Mouse (Mus musculus) kidney, embryonic 15.5 days (tissue): Measurements from ENCODE around the gene Tefm. TPM values are rescaled to one million over a fixed set of nuclear protein-coding genes. Genes with fewer than 3 reads are reported as not detected.
"Not testable (repeated sequence)": the region's sequence is repeated elsewhere in the genome, so short reads cannot be mapped to it uniquely, and the experiment has no call there.

Experiments
- ATAC-seq: fragments of 200-750 bp; cut with Nextera tagmentation; replicated peaks from 2 replicates; pipeline ENCODE4 v1.8.0; 2017; ENCODE audit warnings: moderate TSS enrichment; ENCODE audit not compliant: low FRiP score
- H3K27ac ChIP-seq: fragments of 300-500 bp; sonication (generic); 2 replicates; pipeline ENCODE4 v1.5.1; 2015; ENCODE audit warnings: mild to moderate bottlenecking, inconsistent platforms
- H3K27me3 ChIP-seq: fragments of 300-500 bp; sonication (generic); 2 replicates; pipeline ENCODE4 v1.6.1; 2015; ENCODE audit warnings: inconsistent platforms
- H3K36me3 ChIP-seq: fragments of 300-500 bp; sonication (generic); 2 replicates; pipeline ENCODE4 v1.6.1; 2015; ENCODE audit warnings: inconsistent platforms
- H3K4me1 ChIP-seq: fragments of 300-500 bp; sonication (generic); 2 replicates; pipeline ENCODE4 v1.6.1; 2015; ENCODE audit warnings: inconsistent platforms
- H3K4me2 ChIP-seq: fragments of 300-500 bp; sonication (generic); 2 replicates; pipeline ENCODE4 v1.6.1; 2015; ENCODE audit warnings: moderate library complexity, mild to moderate bottlenecking, inconsistent platforms
- H3K4me3 ChIP-seq: fragments of 300-500 bp; sonication (generic); replicated peaks from 2 replicates; pipeline ENCODE4 v1.5.1; 2015; ENCODE audit warnings: mild to moderate bottlenecking, inconsistent platforms
- H3K9ac ChIP-seq: fragments of 300-500 bp; sonication (generic); 2 replicates; pipeline ENCODE4 v1.6.1; 2015; ENCODE audit warnings: mild to moderate bottlenecking, inconsistent platforms
- H3K9me3 ChIP-seq: fragments of 300-500 bp; sonication (generic); replicated peaks from 2 replicates; pipeline ENCODE4 v1.6.1; 2016; ENCODE audit warnings: inconsistent platforms
- WGBS: fragments of 180-500 bp; shearing (Covaris S2); methylation state at CpG from one replicate; pipeline ENCODE4 v1.1.7; 2015; ENCODE audit warnings: mixed read lengths; 5-methylcytosine and 5-hydroxymethylcytosine counted together
- polyA plus RNA-seq: library from polyadenylated mRNA; unstranded; fragments of >200 nt; fragmentation: Nextera tagmentation; extraction: Ambion mirVana; gene quantifications from 2 replicates; pipeline ENCODE4 v1.2.1, GENCODE M21; 2015

The Tefm gene
- 36.3 and 36.8 TPM in 2 replicates for polyA plus RNA-seq

- peak within 1 kb of the TSS; percentile 78 for H3K4me2 ChIP-seq
- peaks cover 17% of the 10 kb centered on the region for H3K4me1 ChIP-seq
- peak within 1 kb of the TSS; percentile 94 for H3K4me3 ChIP-seq
- H3K36me3 ChIP-seq, result peaks cover 28% of the 10 kb centered on the region
- ATAC-seq, result peak; percentile 91
- WGBS, result under 1% methylated on average over 40 of the region's 40 CpGs
- H3K27me3 ChIP-seq, result no peaks in the 10 kb centered on the region
- no peaks in the 10 kb centered on the region for H3K9me3 ChIP-seq
- H3K9ac ChIP-seq, result peak within 1 kb of the TSS; percentile 85
- peak within 1 kb of the TSS; percentile 96 for H3K27ac ChIP-seq
Observed at GRCm38 (mm10) chr11:80141825-80142521, at the start of gene Tefm. Gene Tefm (minus strand): TSS chr11:80142175.

- 0 out of 2 replicates have a peak, but pooled peaks cover 2% of the 10 kb centered on the region for H3K4me1 ChIP-seq
- H3K9ac ChIP-seq, result no peak overlapping the region
- WGBS, result 58% methylated on average over 4 of the region's 4 CpGs
- H3K4me2 ChIP-seq, result no peak overlapping the region
- no peak overlapping the region for H3K27ac ChIP-seq
- no peaks in the 10 kb centered on the region for H3K27me3 ChIP-seq
- peaks cover 25% of the 10 kb centered on the region for H3K36me3 ChIP-seq
- ATAC-seq, result no peak
- no peak overlapping the region for H3K4me3 ChIP-seq
- no peaks in the 10 kb centered on the region for H3K9me3 ChIP-seq
Observed at GRCm38 (mm10) chr11:80190280-80190679, 48.3 kb upstream of the Tefm start.

- not testable (repeated sequence) for H3K36me3 ChIP-seq, H3K27me3 ChIP-seq, H3K27ac ChIP-seq, H3K4me3 ChIP-seq, H3K4me1 ChIP-seq, ATAC-seq, H3K9me3 ChIP-seq, H3K9ac ChIP-seq
- WGBS, result 67% methylated on average over 5 of the region's 5 CpGs
- H3K4me2 ChIP-seq, result peak overlapping the region; percentile 73; the same call in 1 of the 2 replicates
Observed at GRCm38 (mm10) chr11:80185441-80185976, 43.5 kb upstream of the Tefm start.

GRCm38 (mm10) chr11:80184531-80185071, 42.6 kb upstream of the Tefm start:
- 88% methylated on average over 6 of the region's 6 CpGs for WGBS

GRCm38 (mm10) chr11:80183705-80184255, 41.8 kb upstream of the Tefm start, which contains the start of gene Rnf135:
Gene Rnf135 (plus strand): TSS chr11:80183851.
- H3K27ac ChIP-seq, result peak within 1 kb of the TSS; percentile 92
- peak within 1 kb of the TSS; percentile 73 for H3K4me2 ChIP-seq
- H3K36me3 ChIP-seq, result no peaks in the 10 kb centered on the region
- under 1% methylated on average over 33 of the region's 33 CpGs for WGBS
- peak; percentile 95 for ATAC-seq
- no peaks in the 10 kb centered on the region for H3K9me3 ChIP-seq
- no peaks in the 10 kb centered on the region for H3K27me3 ChIP-seq
- H3K4me3 ChIP-seq, result peak within 1 kb of the TSS; percentile 77
- peak within 1 kb of the TSS; percentile 66 for H3K9ac ChIP-seq
- peaks cover 8% of the 10 kb centered on the region; the same call in 1 of the 2 replicates for H3K4me1 ChIP-seq

More at GRCm38 (mm10) chr11:80184531-80185071, 42.6 kb upstream of the Tefm start:
- Histone ChIP-seq H3K4me3 (peak overlapping the region; percentile 77), H3K4me1 (peaks cover 8% of the 10 kb centered on the region; the same call in 1 of the 2 replicates), H3K36me3 (peaks cover under 1% of the 10 kb centered on the region; the same call in 1 of the 2 replicates), H3K4me2 (peak overlapping the region; percentile 73), H3K9me3 (no peaks in the 10 kb centered on the region), H3K27me3 (no peaks in the 10 kb centered on the region), H3K27ac (peak overlapping the region; percentile 92), H3K9ac (peak overlapping the region; percentile 66)
- no peak for ATAC-seq

GRCm38 (mm10) chr11:80183054-80183704, 41.2 kb upstream of the Tefm start:
- H3K4me1 ChIP-seq, H3K27me3 ChIP-seq, H3K9me3 ChIP-seq, H3K36me3 ChIP-seq: not testable (repeated sequence)
- H3K4me3 ChIP-seq, result peak overlapping the region; percentile 77
- WGBS, result 44% methylated on average over 12 of the region's 12 CpGs
- peak overlapping the region; percentile 92 for H3K27ac ChIP-seq
- H3K4me2 ChIP-seq, result peak overlapping the region; percentile 73
- H3K9ac ChIP-seq, result peak overlapping the region; percentile 66; the same call in 1 of the 2 replicates
- peak; percentile 68 for ATAC-seq

- WGBS, result 66% methylated on average over 5 of the region's 5 CpGs
- ATAC-seq, result no peak
- H3K27me3 ChIP-seq, result no peaks in the 10 kb centered on the region
- H3K27ac ChIP-seq, result no peak overlapping the region
- H3K9me3 ChIP-seq, result no peaks in the 10 kb centered on the region
- H3K4me2 ChIP-seq, result no peak overlapping the region
- no peaks in the 10 kb centered on the region for H3K36me3 ChIP-seq
- H3K4me3 ChIP-seq, result no peak overlapping the region
- H3K4me1 ChIP-seq, result peaks cover 17% of the 10 kb centered on the region; the same call in 1 of the 2 replicates
- H3K9ac ChIP-seq, result no peak overlapping the region
Observed at GRCm38 (mm10) chr11:80181021-80181749, 39.2 kb upstream of the Tefm start.

GRCm38 (mm10) chr11:80178316-80178715, 36.3 kb upstream of the Tefm start:
- Histone ChIP-seq H3K27me3 (no peaks in the 10 kb centered on the region), H3K4me1 (peaks cover 9% of the 10 kb centered on the region; the same call in 1 of the 2 replicates), H3K27ac (no peak overlapping the region), H3K9me3 (no peaks in the 10 kb centered on the region), H3K4me2 (no peak overlapping the region), H3K9ac (no peak overlapping the region), H3K36me3 (no peaks in the 10 kb centered on the region), H3K4me3 (no peak overlapping the region)
- no peak for ATAC-seq
- WGBS, result 82% methylated on average over 8 of the region's 8 CpGs

- no peaks in the 10 kb centered on the region for H3K27me3 ChIP-seq
- H3K36me3 ChIP-seq, result no peaks in the 10 kb centered on the region
- no peak overlapping the region for H3K9ac ChIP-seq
- H3K27ac ChIP-seq, result no peak overlapping the region
- no peaks in the 10 kb centered on the region for H3K9me3 ChIP-seq
- ATAC-seq, result no peak
- H3K4me1 ChIP-seq, result peaks cover 9% of the 10 kb centered on the region; the same call in 1 of the 2 replicates
- WGBS, result 71% methylated on average over 11 of the region's 11 CpGs
- no peak overlapping the region for H3K4me3 ChIP-seq
- H3K4me2 ChIP-seq, result no peak overlapping the region
Observed at GRCm38 (mm10) chr11:80176911-80177895, 35.2 kb upstream of the Tefm start.

GRCm38 (mm10) chr11:80173963-80174670, 32.1 kb upstream of the Tefm start:
- no peaks in the 10 kb centered on the region for H3K36me3 ChIP-seq
- no peaks in the 10 kb centered on the region for H3K27me3 ChIP-seq
- H3K9ac ChIP-seq, result no peak overlapping the region

More at GRCm38 (mm10) chr11:80173963-80174670, 32.1 kb upstream of the Tefm start:
- Histone ChIP-seq H3K4me3 (no peak overlapping the region), H3K27ac (no peak overlapping the region), H3K4me2 (no peak overlapping the region), H3K9me3 (no peaks in the 10 kb centered on the region), H3K4me1 (peaks cover 9% of the 10 kb centered on the region; the same call in 1 of the 2 replicates)
- ATAC-seq, result no peak
- WGBS, result 81% methylated on average over 11 of the region's 11 CpGs
